Mouse (Mus musculus): ENCODE measurements at regions not wholly inside any gene's neighbourhood (a gene's known extent, or its start where the extent isn't known, plus 50 kb on each side); places are given as distances from the start of the nearest gene placed in this dataset.
A peak's percentile ranks its signal among the peaks of the same experiment; 100 is the strongest.
"Not testable (repeated sequence)": the region's sequence is repeated elsewhere in the genome, so short reads cannot be mapped to it uniquely, and the experiment has no call there.

DNA sequence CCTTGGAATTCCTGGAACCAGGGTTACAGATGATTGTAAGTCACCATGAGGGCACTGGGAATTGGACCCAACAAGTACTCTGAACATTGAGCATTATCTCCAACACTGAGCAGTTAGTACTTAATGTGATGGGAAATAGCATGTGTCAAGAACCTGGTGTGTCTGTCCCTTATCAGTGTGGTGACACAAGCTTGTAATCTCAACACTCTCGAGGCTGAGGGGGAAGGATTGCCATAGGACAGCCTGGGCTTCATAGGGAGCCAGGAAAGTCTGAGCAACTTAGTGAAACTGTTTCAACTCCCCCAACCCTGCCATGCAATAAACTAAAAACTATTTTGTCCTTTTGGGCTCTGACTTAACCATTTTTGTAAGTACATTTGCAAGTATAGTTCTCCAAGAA, 100.0 kb downstream of the Wdr20rt start:
- DNase-seq = no peak

DNA sequence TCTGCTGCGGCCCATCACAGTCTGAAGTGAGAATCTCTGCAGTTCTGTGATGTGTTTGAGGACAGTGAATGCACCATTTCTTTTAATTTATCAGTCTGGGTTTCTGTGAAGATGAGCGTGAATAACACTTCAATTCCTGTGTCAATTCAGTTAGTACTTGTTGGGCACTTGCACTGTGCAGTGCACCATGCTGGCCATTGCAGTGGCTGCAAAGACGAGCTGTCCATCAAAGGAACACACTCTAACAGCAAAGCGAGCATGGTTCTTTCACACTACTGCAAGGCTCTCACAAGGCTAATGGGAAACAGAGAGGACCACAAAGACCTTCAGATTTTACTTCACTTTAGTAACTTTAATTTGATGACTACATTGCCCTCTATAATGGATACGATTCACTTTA, 103.2 kb downstream of the Wdr20rt start:
- DNase-seq = no peak

DNA sequence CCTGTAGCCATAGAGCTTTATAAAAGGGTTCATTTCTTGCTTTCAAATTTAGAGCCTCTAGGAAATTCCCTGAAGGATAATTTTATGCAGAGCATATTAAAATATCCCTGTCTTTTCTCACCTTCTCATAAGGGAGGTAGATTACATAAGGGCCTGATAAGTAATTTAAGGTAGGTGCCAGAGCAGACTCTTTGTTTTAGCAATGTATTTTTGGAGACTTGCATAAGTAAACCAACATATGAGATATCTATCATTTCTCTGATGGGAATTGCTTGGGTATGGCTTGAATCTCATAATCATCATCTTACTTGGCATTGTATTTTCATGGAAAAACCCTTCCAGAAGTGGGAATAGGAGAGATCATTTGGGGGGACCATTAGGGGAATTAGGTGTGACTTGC, 104.4 kb downstream of the Wdr20rt start:
- DNase-seq = no peak

DNA sequence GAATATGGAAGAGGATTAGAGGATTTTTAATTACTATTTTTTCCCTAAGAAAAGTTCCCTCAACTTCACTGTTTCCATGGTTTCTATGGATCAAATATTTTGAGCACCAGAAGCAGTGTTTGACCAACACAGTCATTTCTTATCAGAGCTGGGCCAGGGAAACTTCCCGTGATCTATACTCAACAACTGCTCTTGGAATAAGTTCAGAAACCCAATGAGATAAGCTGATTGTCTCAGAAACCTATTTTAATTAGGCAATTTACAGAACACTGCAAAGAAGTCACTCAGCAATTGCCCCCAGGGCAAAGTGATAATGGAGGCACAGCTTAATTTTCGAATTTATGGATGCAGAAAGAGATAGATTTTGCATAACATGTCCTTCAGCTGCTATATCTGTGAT, 114.7 kb downstream of the Wdr20rt start:
- DNase-seq = no peak

DNA sequence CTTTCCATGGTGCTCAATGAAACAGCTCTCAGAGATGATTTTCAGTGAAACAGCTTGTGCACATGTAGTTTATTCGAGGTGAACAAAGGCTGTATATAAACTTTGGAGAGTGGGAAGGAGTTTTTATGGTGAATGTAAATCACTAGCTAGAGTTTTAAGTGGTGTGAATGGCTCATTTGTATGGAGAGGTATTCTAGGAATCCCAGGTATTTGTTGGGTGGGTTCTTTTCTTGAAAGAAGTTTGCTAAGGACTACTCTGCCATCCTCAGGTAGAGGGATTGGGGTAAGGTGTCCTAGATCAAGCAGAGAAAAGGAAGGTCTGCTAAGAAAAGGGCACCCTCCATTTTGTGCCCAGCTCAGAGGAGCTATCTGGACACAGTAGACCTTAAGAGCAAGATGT, 121.9 kb downstream of the Wdr20rt start:
- no peak for DNase-seq

DNA sequence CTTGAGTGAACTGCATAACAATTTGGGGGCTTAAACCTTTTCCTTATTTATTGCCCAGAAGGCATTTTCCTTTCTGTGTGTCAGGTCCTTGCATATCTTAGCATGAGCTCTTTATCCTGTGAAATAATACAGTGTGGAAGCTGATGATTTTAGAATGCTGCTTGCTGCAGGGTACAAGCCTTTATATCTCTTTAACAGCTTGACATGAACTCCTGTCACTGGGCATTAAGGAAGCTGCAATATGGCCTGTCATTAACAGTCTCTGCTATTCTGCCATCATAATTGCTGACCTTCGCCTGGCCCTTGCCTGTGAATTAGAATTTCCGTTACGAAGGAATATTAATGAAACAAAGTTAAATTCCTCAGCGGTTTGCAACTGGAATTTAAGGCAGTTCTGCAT, 124.2 kb downstream of the Wdr20rt start:
- no peak for DNase-seq

DNA sequence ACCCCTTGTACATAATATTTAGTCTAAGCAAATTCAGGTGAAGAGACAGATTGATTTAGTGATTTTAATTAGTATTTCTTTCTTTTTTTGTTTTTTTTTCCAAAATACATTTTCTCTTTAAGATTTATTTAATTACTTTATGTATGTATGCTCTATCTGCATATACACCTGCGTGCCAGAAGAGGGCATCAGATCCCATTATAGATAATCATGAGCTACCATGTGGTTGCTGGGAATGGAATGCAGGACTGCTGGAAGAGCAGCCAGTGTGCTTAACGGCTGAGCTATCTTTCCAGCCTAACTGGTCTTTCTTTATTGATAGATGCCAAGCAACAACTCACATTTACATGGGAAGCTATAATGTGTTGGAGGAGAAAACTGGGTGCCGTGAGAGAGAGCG, 138.9 kb downstream of the Wdr20rt start:
- DNase-seq = no peak

DNA sequence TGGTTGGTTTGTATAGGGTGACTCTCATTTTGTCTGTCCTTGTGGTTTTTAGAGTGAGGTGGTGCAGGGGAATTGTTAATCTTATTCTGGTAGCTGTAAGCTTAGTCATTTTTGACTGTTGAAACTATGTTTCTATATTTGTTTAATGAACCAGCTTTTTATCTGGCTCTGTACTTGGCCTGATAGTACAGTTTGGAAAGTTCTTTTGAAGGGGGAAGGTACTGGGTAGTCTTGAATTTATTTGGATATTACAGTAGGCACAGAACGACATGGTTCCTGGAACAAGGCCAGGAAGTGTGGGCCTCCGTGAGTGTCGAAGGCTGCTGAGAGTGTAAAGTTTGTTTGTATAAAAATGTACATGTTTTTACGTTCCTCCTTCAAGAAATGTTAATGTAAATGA, 142.0 kb downstream of the Wdr20rt start:
- DNase-seq = no peak

DNA sequence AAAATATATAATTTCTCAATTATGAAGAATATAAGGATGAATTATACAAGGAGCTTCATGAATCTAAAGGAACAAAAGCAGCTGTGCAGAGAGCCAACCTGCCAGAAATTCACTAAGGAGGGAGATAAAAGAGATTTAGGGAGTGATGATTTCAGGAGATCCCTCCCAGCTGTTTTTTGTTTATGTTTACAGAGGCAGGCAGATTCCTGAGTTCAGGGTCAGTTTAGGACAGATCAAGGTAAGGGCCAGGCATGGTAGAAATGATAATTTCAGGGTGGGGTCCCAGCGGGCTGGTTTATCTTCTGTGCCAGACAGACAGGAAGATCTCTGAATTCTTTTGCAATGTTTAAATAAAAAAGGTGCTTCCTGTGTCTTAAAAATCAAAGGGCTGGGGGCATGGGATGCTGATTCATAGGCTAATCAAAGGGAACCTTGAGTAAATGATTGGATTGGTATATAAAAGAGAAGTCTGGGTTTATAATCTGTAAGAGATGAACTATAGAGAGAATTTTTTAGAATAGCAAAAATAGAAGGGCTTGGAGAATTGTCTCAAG, 142.6 kb downstream of the Wdr20rt start:
- no peak for DNase-seq

DNA sequence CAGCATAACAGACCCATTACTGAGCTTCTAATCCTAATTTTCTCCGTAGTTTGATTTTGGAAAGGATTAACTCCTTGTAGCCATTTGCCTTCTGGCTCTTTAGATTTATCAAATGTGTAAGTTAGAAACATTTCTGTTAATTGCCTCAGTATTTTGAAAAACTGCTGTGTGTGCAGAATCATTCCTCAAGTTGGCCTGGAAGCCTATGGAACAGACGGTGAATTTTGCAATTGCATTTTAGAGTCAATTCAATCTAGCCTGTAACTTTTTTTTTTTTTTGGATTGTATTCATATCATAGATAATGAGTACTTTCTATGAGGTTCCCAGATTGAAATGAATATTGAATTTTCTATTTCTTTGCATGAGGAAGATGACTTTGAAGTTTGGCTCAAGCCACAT, 146.3 kb downstream of the Wdr20rt start:
- DNase-seq = no peak

DNA sequence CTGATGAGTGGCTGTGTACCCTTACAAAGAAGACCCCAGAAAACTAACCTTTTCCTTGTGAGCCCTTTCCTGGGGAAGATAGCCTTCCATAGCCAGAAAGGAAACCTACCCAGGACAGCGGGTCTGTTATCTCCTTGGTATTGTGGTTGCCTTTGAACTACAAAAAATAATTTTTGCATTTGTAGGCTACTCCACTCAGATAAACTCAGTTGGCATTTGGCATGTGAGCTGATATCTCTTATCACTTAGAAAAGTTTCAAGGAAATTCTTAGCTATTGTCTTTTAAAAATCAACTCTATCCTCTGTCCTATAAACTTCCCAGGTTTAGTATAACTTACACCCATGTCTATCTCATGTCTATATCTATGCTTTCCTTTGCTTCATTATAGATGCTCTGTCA, 154.0 kb downstream of the Wdr20rt start:
- no peak for DNase-seq

DNA sequence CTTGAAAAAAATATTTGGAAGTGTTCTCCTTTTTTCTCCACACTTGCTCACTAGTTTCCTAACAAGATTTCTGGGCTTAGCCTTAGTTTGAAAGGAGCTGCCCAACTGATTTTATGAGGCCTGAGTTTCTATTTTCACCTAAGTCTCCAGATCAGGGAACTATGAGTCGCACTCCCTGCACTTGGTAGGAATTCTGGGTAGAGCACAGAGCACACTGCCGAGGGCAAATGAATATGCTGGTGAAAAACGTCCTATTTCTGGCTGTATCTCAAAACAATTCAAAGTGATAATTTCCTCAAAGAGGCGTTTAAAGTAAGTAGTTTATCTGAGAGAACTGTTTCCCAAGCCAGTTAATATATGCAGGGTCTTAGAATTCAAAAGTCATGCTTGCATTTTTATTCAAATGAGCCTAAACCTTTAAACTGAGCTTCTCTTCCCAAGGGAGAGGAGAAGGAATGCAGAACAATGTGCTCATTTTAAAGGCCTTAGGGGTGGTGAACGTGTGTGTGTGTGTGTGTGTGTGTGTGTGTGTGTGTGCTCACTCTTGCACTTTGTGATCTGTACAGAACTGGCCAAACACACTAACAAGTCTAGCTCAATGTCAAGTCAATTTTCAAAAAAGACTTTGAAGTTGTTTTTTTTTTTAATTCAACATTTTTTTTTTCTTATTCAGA, 156.9 kb downstream of the Wdr20rt start:
- no peak for DNase-seq

DNA sequence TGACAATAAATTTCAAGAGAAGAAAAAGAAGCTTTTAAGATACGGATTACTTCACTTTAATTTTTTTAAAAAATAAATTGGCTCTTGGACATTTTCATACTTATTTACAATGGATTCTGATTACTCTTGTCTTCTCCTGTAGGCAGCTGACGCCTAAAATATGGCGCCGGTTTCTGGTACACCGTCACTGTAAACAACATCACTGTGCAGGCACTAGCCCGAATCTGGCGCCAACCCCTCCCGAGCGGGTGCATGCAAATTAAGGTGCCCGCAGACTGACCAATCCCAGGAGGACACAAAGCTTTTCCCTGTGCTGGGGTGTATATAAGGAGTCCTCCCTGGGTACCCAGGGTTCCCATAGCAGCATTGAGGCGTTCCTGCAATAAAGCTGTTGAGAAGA, 157.5 kb downstream of the Wdr20rt start:
- DNase-seq = not testable (repeated sequence)

DNA sequence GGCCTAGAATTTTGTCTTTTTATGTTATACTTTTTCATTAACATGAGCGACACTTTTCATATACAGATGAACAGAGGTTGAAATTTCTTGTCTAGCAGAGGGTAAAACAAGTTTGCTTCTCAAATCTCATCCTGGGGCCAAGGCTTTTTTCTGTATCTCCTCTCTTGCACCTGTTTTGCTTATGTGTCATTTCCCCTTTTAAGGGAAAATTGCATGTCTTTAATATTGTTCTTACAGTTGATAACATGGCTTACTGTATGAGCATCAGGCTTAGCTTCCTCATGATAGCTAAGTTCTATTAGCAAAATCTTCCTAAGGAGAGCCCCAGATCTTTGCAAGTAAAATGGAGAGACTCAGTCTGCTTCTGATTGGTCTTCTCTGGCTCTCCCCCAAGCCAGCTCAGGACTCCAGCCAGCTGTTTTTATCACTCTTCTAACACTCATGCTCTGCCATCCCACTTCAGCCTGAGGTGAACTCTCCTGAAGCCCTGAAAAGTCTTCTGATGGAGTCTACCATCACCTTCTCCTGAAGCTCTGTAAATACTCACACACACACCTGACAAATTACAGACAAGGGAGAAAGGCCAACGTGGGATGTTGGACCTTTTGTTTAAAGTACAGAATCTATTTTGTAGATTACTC, 160.8 kb downstream of the Wdr20rt start:
- no peak for DNase-seq

DNA sequence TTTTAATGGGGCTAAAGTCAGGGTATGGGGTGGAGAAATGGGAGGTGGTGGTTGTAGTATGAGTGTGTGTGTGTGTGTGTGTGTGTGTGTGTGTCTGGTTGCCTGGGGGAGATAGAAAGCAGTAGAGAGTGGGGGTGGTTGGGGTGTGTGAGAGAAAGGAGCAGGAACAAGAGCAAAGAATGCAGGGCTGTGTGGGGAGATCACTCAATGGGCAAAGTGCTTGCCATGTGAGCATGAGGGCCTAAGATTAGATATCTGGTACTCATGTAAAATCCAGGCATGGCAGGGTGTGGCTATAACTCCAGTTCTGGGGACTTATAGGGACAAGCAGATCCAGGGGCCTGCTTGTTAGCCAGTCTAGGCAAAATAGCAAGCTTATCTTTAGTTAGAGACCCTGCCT, 161.7 kb downstream of the Wdr20rt start:
- no peak for DNase-seq

DNA sequence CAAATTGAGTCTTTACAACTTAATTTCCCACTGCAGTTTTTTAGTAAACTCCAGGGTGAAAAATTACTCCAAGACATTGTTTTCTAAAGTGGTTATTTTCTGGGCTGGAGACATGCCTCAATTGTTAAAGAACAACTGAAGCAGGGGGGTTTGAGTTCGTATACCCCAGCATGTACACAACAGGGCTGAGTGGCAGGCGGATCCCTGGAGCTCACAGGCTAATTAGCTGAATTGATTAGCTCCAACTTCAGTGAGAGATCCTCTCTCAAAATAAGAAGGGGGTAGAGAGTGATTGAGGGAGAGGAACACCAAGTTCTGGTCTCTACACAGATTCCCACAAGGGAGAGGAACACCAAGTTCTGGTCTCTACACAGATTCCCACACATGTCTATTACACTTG, 164.2 kb downstream of the Wdr20rt start:
- no peak for DNase-seq

DNA sequence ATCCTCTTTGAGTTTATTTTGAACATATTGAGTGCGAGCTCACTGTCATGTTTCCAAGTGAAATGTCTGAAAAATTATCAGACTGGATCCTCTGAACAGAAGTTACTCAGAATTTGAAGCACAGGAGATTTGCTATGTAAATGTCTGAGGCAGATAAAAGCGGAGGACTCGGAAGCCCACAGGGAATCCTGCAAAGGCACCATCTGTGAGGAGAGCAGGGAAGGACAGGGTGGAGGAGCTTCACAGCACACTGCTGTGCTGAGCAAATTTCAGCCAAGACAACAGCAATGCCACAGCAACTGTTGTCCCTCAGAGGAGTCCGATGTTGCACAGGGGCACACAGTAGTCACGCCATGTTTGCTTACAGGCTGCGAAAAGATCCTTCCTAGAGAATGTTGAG, 165.0 kb downstream of the Wdr20rt start:
- DNase-seq = peak; percentile 9 to 36

DNA sequence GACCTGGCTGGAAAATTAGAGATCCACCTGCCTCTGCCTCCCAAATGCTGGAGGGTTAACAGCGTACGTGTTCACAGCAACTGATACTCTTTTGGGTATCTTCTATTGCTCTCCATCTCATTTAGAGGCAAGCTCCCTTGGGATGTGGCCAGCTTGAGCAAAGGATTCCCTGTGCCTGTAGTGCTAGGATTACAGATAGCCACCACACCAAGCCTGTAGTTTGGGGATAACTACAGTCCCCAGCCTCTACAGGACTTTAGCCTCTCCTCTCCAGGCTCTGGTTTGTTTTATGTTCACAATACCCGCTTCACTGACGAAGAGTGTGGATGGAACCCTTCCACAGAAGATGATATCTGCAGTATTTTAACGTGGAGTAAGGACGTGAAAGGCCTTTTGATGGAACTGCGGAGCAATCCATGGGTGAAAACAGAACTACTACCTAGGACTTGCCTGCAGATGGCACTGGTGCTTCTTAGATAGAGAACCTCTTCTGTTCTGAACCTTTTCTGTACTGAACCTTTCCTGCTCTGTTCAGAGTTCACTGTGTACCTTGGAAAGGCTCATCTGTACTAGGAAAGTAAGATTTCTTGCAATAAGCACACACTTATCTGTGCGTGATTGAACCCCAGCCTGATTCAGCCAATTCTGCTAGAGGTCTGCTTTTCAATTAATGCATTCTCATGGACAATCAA, 176.6 kb downstream of the Wdr20rt start:
- peak; percentile 66 to 71 for DNase-seq

DNA sequence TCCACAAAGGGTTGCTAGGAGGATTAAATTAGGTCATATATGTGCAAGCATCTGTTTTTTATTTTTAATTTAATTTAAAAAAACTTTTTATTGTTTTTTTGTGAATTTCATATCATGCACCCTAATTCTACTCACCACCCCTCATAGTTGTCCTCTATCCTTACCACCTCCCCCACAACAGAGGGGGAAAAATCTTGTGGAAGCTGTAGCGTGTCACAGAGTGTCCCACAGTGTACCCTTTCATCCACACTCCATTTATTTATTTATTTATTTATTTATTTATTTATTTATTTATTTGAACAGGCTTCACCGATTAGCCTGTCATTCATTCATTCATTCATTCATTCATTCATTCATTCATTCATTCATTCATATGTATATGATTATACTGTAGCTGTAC, 177.8 kb downstream of the Wdr20rt start:
- DNase-seq = no peak

DNA sequence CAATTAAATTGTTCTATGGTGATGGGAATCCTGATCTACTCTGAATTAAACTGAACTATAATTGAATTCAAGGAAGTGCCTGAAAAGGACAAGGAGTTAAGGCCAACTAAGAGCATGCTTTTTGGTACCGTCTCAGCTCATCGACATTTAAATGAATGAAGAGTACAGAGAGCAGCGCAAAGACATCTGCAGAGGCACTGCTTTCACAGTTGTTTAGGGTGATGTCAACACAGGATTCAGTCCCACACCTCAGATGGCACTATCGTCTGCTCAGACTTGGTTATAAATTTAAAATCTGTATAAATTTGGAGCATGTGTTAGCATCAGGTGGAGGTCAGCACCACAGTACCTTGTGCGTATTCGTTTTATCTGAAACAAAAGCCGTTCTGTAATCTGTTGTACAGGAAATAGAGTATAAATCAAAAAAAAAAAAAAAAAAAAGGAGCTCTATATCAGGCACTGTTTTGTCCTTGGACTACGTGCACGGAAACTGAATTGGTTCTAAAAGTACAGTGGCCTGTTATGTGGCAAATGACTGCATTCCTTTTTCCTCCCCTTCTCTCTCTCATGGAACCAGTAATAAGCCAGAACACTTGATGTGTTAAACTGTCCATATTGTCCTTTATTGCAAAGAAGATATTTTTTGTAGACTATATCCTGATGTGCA, 187.8 kb downstream of the Wdr20rt start:
- no peak for DNase-seq

DNA sequence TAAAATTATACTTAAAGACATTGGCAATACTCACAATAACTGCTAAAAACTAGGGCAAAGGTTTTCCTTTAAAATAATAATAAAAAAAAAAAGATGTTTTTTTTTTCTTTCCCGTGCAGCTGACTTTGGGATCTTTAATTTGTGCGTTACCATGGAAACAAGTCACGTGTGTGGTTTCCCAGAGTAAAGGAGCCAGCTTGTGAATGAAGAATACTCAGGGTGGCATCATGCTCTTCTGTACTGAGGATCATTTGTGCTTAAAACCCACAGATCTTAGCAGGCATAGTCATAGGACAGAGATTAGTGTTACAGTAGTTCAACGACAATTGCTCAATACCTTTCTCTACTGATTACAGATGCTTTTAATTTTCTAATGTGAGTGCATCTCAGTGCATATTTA, 189.1 kb downstream of the Wdr20rt start:
- no peak for DNase-seq

DNA sequence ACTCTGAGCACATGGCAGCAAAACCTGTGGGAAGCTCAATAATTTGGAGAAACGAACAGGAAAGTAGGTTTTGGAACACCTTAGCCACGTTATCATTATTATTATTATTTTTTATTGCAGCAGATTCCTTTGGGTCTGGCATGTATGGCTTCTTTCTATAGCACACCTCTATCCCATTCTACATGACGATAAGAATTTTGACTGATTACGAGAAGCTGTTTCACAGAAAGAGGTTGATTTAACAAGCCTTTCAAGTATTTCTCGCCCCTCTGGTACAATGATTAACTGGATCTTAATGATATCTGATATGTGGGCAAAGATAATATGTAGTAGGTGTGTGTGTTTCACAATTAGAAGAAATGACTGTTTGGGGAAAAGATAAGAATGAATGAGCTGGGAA, 191.6 kb downstream of the Wdr20rt start:
- no peak for DNase-seq

DNA sequence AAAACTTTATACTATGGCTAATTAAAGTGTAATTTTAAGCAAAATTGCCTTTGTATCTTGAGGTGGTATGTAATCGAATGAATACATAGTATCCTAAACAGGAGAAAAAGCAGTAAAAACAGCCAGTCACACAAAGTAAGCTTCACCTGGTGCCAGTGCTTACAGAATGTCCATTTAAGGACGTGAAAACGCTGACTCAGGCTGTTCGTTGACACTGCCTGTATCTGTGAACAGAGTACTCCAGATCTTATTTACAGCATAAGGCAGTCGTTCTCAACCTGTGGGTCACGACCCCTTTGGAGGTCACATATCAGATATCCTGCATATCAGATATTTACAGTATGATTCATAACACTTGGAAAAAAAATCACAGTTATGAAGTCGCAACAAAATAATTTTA, 194.8 kb downstream of the Wdr20rt start:
- no peak for DNase-seq

DNA sequence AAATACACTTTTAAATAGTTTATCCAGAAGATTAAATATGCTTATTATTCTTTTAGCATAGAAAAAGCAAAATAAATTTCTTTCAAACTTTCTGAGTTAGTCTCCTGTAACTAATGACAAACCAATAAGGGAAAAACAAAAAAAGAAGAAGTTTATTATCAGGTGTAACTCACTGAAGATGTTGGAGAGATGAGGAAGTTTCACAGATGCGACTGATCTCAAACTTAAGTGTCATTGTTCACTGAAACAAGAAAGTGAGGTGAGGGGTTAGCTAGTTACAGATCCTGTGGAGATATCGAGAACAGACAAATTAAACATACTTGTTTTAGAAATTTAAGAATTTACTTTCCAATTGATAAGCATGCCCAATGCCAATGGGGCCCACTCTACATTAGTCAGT, 199.2 kb downstream of the Wdr20rt start:
- DNase-seq = no peak
